Mouse (Mus musculus) thymus, adult 2 months (tissue): ENCODE measurements around the gene Sco1.

Experiments
- CTCF ChIP-seq: fragments of 200-500 bp; IDR thresholded peaks from 2 replicates; pipeline ENCODE4 v1.5.1; 2012; ENCODE audit warnings: mild to moderate bottlenecking, control low read depth, low read length, moderate library complexity, borderline replicate concordance; ENCODE audit not compliant: control insufficient read depth, poor library complexity, insufficient read depth; ENCODE audit errors: extremely low read depth
- POLR2A ChIP-seq: fragments of 200-500 bp; IDR thresholded peaks from 2 replicates; pipeline ENCODE4 v1.6.1; 2012; ENCODE audit warnings: mild to moderate bottlenecking, low read length, control low read depth, moderate library complexity; ENCODE audit not compliant: control insufficient read depth, poor library complexity, insufficient read depth; ENCODE audit errors: extremely low read depth

GRCm38 (mm10) chr11:67087225-67087624, 34.8 kb downstream of the Sco1 start:
- TF ChIP-seq CTCF (no peak), POLR2A (no peak)
